Mouse (Mus musculus) embryo, embryonic 11.5 days (tissue): ENCODE results near the gene Afm.

Source experiments
- DNase-seq: peaks from one replicate; pipeline ENCODE4 v3.0.0-alpha.2; 2012; ENCODE audit warnings: low read depth, low spot score

The Afm gene

GRCm38 (mm10) chr5:90551191-90551590 lies 32.5 kb downstream of the Afm start:
- DNase-seq = no peak

DNA sequence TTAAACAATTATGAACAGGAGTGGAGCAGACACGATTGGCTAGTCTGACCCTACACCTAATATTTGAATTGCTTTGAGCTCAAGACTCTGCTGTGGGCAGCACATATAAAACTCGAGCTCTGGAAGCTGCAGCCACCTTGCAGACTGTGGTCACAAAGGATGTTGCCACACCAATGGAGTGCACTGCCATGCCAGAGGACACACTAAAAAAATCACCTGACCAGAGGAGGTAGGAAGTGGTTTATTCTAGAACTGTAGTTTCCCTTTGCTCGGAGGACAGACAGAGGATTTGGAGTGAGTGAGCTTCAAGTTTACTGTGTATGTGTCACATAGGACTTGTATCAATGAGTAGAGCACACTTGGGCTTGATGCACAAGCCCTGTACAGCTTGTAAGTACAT lies 37.3 kb downstream of the Afm start:
- DNase-seq = no peak

- DNase-seq = no peak
These were observed 42.0 kb downstream of the Afm start, which contains the start of gene 5830473C10Rik for GRCm38 (mm10) chr5:90560743-90561142. TSS of gene 5830473C10Rik (plus strand) at chr5:90561107.

DNA sequence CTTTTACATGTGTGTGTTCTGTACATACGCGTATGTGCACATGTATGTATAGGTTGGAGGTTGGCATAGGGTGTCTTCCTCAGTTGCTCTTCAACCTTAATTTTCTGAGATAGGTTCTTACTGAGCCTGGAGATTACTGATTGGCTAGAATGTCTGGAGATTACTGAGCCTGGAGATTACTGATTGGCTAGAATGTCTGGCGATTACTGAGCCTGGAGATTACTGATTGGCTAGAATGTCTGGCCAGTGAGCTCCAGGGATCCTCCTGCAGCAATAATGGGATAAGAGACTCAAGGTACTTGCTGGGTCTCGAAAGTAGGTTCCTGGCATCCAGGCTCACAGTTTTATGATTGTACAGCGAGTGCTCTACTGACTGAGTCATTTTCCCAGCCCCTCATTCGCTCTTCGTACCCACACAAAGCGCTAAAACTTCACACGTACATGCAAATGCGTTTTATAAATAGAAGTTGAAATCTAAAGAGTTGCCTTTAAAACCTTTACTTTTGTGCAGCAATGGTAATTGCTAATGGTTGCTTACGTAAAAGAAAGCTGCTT lies 43.1 kb downstream of the Afm start:
- DNase-seq = no peak

GRCm38 (mm10) chr5:90562880-90563279 lies 44.1 kb downstream of the Afm start:
- no peak for DNase-seq

DNA sequence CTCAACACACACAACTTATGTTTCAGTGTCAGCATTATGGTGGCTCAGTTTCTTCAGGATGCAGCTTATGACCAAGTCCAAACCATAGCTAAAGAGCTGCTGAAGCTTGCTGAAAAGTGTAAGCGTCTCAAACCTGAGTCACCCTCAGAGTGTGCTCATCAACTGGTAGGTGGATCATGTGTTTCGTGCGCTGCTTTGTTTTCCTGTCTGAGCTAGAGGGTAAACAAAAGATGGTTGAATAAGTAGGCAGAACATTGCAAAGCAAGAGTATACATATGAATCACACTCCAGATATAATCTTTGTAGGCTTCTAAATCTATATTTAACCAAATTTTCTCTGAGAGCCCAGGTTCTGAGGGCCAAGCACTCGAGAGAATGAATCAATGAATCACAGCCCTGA lies 45.4 kb downstream of the Afm start:
- no peak for DNase-seq

DNA sequence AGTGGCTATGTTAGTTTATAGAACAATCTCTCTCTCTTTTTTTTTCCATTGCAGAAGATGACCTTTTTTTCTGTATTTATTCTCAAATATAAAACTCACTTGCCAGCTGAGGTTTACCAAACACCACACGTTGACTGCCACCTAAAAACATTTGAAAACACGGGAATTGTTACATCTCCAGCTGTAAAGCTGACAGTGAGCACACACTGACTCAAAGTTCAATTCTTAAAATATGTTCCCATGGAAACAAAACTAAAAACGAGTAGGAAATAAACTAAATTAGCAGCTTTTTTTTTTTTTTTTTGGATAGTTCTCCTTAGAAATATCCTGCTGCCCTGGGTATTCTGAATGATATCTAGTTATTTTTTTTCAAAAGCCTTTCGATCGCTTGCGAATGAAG lies 46.5 kb downstream of the Afm start:
- DNase-seq = no peak

DNA sequence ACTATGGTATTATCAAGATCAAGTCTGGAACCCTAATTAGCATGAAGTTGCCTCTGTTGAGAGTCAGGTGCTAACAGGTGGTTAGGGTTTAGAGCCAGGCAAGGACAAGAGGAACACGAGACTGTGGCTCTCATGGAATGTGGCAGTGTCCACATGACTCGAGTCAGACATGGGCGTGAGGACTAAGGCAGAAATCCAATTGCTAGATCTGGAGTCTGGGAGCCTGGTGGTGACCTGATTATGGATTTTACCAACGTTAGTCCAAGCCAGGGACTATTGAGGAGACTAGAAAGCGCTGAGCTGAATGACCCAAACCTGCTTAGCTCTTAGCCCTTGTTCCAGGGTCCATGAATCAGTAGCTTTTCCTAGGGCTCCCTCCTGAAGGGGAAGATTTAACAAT lies 49.1 kb downstream of the Afm start:
- no peak for DNase-seq

DNA sequence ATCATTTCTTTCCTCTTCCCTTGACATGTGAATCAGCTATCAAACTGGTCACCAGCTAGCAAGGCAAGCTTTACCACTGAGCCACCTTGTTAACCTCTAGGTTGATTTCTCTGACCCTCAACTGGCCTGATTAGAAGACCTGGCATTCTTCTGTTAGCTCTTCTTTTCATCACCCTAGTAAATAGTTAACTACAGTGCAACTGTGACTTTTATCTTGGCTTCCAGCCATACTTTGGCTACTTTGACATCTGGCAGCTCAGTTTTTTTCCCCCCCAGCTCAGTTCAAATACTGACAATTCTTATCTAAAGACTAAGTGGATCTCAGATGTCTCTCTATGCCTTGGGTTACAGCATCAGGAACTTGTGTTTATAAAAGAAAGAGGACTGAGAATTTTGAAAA lies 49.6 kb downstream of the Afm start:
- no peak for DNase-seq

DNA sequence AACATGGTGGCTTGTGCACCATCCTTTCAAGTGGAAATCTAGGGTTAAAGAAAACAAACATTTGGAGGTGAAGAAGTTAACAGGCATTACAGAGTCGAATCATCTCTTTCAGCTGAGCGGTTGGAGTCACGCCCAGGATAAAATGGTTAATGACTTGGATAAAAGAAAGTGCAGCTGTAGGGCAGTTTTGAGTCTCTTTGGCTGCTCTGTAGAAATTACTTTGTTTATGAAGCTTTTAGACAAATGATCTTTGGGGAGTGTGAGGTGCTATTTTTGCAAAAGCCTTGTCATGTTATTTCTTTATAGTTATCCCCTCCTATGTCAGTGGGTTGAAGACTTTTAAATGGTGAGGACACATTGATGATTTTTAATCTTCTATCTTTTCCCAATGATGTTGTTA lies 52.5 kb downstream of the Afm start:
- no peak for DNase-seq

GRCm38 (mm10) chr5:90577751-90578150 lies 59.0 kb downstream of the Afm start:
- DNase-seq = no peak

DNA sequence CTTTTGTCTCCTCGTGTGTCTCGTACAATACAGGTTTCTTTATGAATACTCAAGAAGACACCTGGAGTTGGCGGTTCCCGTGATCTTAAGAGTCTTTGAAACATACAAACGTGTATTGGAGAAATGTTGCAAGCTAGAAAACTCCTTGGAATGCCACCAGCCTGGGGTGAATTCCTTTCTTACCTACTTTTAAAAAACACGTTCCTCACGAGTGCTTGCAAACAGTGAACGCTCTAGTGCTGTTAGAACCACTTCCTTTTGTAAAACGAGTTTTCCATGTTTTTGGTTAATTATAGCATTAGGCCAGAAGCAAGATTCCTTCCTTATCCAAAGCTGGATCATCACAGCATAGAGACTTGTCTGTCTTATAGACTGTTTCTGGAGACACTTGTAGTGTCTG lies 60.8 kb downstream of the Afm start:
- DNase-seq = no peak

DNA sequence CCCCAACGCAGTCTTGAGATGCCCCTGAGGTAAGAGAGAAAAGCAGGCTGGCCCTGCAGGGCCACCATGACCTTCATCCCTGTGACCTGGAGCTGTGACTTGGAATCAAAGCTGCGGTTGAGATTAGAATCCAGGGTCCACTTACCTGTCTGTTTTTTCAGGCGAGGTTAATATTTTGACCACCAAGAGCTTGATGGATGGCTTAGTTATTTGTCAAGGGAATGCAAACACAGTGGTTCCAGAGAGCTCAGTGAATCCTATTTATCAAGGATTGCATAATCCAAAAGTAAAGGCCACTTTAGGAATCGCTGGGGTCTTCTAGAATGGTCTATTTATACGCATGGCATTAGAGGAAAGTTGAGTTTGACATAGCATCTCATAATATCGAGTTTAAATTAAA lies 63.4 kb downstream of the Afm start:
- no peak for DNase-seq

- no peak for DNase-seq
These were observed 66.1 kb downstream of the Afm start for GRCm38 (mm10) chr5:90584799-90585198.

- DNase-seq = no peak
These were observed 67.8 kb downstream of the Afm start for GRCm38 (mm10) chr5:90586511-90586910.

DNA sequence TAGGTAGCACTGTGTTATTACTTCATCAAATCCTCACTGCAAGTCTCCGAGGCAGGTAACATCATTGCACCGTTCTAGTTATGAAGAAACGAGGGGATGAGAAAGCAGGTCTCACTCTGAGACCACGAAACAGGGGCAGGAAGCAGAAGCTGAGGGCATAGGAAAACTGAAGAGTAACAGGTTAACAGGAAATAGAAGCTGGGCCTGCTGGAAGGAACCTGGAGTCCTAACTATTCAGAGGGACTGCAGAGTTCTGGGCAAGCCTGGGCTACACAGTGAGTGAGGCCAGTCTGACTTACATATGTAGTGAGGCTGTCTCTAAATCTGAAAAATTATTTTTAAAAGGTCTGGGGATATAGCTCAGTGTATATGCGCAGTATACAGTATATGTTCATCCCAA lies 69.4 kb downstream of the Afm start:
- no peak for DNase-seq

DNA sequence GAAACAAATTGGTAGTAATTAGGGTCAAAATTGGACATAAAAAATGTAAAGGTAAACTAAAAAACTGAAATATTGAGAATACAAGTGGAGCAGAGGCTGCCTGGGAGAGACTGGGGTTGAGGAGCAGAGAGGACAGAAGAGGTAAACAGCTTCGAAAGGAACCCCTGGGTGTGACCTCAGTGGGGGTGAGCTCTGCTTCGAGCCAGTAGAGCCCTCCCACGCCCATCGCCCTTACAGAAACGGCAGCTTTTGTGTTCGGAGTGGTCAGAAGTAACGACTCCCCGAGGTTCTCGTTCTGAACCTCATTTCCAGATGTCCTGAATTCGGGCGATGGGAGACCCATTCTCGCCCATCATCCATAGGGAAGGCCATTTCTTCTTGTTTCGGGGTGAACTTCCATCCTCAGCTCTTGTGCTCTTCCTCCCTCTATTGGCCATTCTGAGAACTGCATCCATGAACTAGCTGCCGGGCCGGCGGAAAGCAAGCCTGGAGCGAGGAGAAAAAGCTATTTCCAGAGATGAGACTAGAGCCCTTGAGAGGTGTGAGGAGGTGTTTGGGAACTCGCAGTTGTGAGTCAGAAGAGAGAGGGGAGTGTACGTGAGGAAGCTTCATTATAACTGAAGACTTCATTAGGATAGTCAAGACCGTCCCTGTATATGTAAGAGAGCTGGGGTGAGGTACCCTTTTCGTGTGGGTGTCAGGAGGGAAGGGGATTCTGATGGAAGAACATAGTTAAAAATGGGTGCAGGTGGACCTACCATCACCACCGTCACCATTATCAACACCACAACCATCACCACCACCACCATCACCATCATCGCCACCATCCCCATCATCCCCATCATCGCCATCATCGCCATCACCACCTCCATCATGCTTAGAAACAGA lies 70.2 kb downstream of the Afm start:
- DNase-seq = peak; percentile 68

GRCm38 (mm10) chr5:90590676-90591075 lies 71.9 kb downstream of the Afm start:
- DNase-seq = no peak

GRCm38 (mm10) chr5:90591936-90592335 lies 73.2 kb downstream of the Afm start:
- no peak for DNase-seq

- no peak for DNase-seq
These were observed 76.2 kb downstream of the Afm start for GRCm38 (mm10) chr5:90594945-90595344.

- DNase-seq = no peak
These were observed 77.4 kb downstream of the Afm start for GRCm38 (mm10) chr5:90596155-90596554.

DNA sequence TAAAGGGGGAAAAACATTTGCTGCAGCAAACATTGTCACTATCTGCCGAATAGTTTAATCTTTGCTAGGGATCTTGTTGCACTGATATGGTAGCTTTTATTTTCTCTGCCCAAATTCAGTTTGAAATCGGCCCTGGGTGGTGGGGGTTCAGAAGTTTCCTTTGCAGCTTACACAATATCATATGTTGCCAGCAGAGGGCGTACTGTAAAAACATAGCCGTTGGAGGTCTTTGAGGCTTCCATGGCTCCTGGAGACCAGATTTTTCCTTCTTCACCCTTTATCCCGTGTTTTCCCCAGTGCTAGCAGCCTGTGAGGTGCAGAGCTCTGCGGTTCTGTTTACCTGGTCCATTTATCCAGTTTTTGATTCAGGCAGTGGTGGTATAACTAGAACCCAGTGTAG lies 82.7 kb downstream of the Afm start:
- DNase-seq = peak; percentile 38
